Mouse (Mus musculus) thymus, adult 2 months (tissue): ENCODE results near the gene Taok3.

Source experiments
- CTCF ChIP-seq: fragments of 200-500 bp; IDR thresholded peaks from 2 replicates; pipeline ENCODE4 v1.5.1; 2012; ENCODE audit warnings: mild to moderate bottlenecking, control low read depth, low read length, moderate library complexity, borderline replicate concordance; ENCODE audit not compliant: control insufficient read depth, poor library complexity, insufficient read depth; ENCODE audit errors: extremely low read depth
- POLR2A ChIP-seq: fragments of 200-500 bp; IDR thresholded peaks from 2 replicates; pipeline ENCODE4 v1.6.1; 2012; ENCODE audit warnings: mild to moderate bottlenecking, low read length, control low read depth, moderate library complexity; ENCODE audit not compliant: control insufficient read depth, poor library complexity, insufficient read depth; ENCODE audit errors: extremely low read depth

DNA sequence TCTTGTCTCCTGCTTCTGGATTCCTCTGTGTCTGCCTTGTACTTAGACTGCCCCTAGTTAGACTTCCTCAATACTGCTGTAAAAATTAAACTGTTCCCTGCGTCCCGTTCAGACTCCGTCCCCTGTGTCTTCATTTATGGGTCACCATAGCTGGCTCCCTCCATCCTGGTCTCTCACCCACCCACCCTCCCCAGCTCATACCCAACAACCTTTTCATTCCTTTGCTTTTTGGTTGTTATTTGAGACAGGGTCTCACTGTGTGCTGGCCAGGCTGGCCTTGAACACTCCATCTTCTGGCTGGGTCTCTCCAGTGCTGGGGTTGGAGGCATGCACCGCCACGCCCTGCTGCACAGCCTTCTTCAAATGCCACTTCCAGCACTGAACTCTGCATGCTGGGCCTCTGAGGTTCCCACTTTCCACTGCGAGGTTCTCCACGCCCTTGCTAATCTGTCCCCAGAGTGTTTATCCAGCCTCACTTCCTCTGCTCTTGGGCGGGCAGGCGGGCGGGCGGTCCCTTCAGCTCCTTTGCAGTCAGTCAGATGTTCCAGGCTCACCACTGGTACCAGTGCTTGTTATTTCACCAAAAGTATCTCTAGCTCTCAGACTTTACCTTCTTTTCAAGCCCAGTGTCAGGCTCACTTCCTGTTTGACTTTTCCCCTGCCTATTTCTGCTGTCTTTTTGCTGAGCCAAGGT is 18.5 kb downstream of the Taok3 start:
- no peak for TF ChIP-seq CTCF
- TF ChIP-seq POLR2A, result no peak
